Mouse (Mus musculus): Measurements from ENCODE around the gene Lsamp. TPM values are rescaled to one million over a fixed set of nuclear protein-coding genes. Genes with fewer than 3 reads are reported as not detected.

Lsamp gene
- total RNA-seq, 1 experiment = not detected

- Histone ChIP-seq H3K4me3 (ENCODE audit: insufficient read depth in 1 of 2, low read depth in 1 of 2, low read length in 2 of 2, poor library complexity in 1 of 2, severe bottlenecking in 1 of 2) (no peak overlapping the region), H3K4me1 (ENCODE audit: control insufficient read depth in 2 of 2, insufficient read depth in 2 of 2, low read length in 2 of 2, poor library complexity in 1 of 2) (no peaks in the 10 kb centered on the region), H3K9ac (ENCODE audit: insufficient read depth, low read depth, low read length, poor library complexity, severe bottlenecking) (no peak overlapping the region), H3K27ac (ENCODE audit: insufficient read depth, low read depth, low read length, poor library complexity, severe bottlenecking) (no peak overlapping the region), H3K36me3 (ENCODE audit: control insufficient read depth, insufficient read depth, low read length, poor library complexity, severe bottlenecking) (no peaks in the 10 kb centered on the region), H3K9me3 (ENCODE audit: control insufficient read depth, insufficient read depth, low read depth, low read length) (no peaks in the 10 kb centered on the region)
- no peak for TF ChIP-seq HCFC1 (IDR thresholded peaks at IDR 0.05; ENCODE audit: borderline replicate concordance, insufficient read depth, low read length)
- TF ChIP-seq CHD2 (IDR thresholded peaks at IDR 0.05; ENCODE audit: low read depth, low read length) = no peak
- TF ChIP-seq ZNF384 (IDR thresholded peaks at IDR 0.05; ENCODE audit: low read depth, low read length) = no peak
- no peak for TF ChIP-seq ZC3H11A (IDR thresholded peaks at IDR 0.05; ENCODE audit: borderline replicate concordance, low read depth, low read length)
- TF ChIP-seq MAFK (IDR thresholded peaks at IDR 0.05; ENCODE audit: insufficient read depth, low read depth, low read length) = no peak
- in situ Hi-C loops (cut with MboI; ENCODE audit: low sequenced_read_pairs in 2 of 2, unreplicated experiment in 2 of 2) = no loop called here
- DNase-seq (ENCODE audit: low read depth, low spot score) = peak; percentile 15
Measured at GRCm38 (mm10) chr16:40080224-40080623, 96.1 kb downstream of the Lsamp start.

DNA sequence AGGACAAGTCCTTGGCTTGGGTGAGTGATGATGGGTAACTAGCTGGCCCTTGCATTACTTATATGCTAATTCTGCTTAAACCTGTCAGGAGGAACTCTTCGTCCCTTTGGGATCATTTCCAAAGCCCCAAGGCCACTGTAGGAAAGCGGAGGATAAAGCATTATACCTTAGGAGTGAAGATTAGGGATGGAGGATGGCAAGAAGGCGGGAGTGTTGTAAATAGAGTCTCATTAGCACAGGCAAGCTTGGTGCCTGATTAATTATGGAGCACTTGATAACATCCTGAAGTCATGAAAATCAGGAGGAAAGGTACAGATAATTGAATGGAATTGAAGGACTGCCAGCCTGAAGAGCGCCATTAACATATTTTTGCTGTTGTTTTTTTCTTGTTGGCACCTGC, 120.2 kb downstream of the Lsamp start:
- Histone ChIP-seq H3K4me3 (ENCODE audit: insufficient read depth in 1 of 2, low read depth in 1 of 2, low read length in 2 of 2, poor library complexity in 1 of 2, severe bottlenecking in 1 of 2) (no peak overlapping the region), H3K9ac (ENCODE audit: insufficient read depth, low read depth, low read length, poor library complexity, severe bottlenecking) (no peak overlapping the region), H3K9me3 (ENCODE audit: control insufficient read depth, insufficient read depth, low read depth, low read length) (no peaks in the 10 kb centered on the region), H3K36me3 (ENCODE audit: control insufficient read depth, insufficient read depth, low read length, poor library complexity, severe bottlenecking) (no peaks in the 10 kb centered on the region), H3K4me1 (ENCODE audit: control insufficient read depth in 2 of 2, insufficient read depth in 2 of 2, low read length in 2 of 2, poor library complexity in 1 of 2) (no peaks in the 10 kb centered on the region), H3K27ac (ENCODE audit: insufficient read depth, low read depth, low read length, poor library complexity, severe bottlenecking) (no peak overlapping the region)
- no peak for DNase-seq (ENCODE audit: low read depth, low spot score)
- in situ Hi-C loops (cut with MboI; ENCODE audit: low sequenced_read_pairs in 2 of 2, unreplicated experiment in 2 of 2) = no loop called here
- TF ChIP-seq MAFK (IDR thresholded peaks at IDR 0.05; ENCODE audit: insufficient read depth, low read depth, low read length) = no peak
- TF ChIP-seq CHD2 (IDR thresholded peaks at IDR 0.05; ENCODE audit: low read depth, low read length) = no peak
- TF ChIP-seq ZC3H11A (IDR thresholded peaks at IDR 0.05; ENCODE audit: borderline replicate concordance, low read depth, low read length) = no peak
- TF ChIP-seq ZNF384 (IDR thresholded peaks at IDR 0.05; ENCODE audit: low read depth, low read length) = no peak
- no peak for TF ChIP-seq HCFC1 (IDR thresholded peaks at IDR 0.05; ENCODE audit: borderline replicate concordance, insufficient read depth, low read length)

DNA sequence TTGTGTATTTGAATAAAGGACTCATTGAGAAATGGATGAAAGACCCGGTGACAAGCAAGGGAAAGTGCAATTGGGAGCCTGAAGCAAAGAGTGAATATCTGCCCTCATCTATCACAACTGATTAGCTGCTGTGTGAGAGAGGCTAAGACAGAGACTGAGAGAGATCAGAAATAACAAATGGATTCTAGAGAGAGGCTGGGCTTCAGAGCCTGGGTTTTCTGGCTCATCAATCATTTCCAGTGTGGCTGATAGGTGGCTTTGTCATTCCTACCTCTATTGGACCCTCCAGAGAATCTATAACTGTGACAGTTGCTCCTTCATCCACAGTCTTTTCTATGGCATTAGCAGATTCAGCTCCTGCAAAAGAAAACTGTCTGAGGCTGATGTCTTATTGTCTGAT, 198.8 kb downstream of the Lsamp start:
- TF ChIP-seq ZC3H11A (IDR thresholded peaks at IDR 0.05; ENCODE audit: borderline replicate concordance, low read depth, low read length) = no peak
- no peak for TF ChIP-seq HCFC1 (IDR thresholded peaks at IDR 0.05; ENCODE audit: borderline replicate concordance, insufficient read depth, low read length)
- TF ChIP-seq CHD2 (IDR thresholded peaks at IDR 0.05; ENCODE audit: low read depth, low read length) = no peak
- no peak for TF ChIP-seq ZNF384 (IDR thresholded peaks at IDR 0.05; ENCODE audit: low read depth, low read length)
- no peak for TF ChIP-seq MAFK (IDR thresholded peaks at IDR 0.05; ENCODE audit: insufficient read depth, low read depth, low read length)
- no peak overlapping the region for H3K9ac ChIP-seq (ENCODE audit: insufficient read depth, low read depth, low read length, poor library complexity, severe bottlenecking)
- H3K27ac ChIP-seq (ENCODE audit: insufficient read depth, low read depth, low read length, poor library complexity, severe bottlenecking) = no peak overlapping the region
- H3K9me3 ChIP-seq (ENCODE audit: control insufficient read depth, insufficient read depth, low read depth, low read length) = no peaks in the 10 kb centered on the region
- H3K36me3 ChIP-seq (ENCODE audit: control insufficient read depth, insufficient read depth, low read length, poor library complexity, severe bottlenecking) = no peaks in the 10 kb centered on the region
- no peaks in the 10 kb centered on the region for H3K4me1 ChIP-seq (ENCODE audit: control insufficient read depth in 2 of 2, insufficient read depth in 2 of 2, low read length in 2 of 2, poor library complexity in 1 of 2)
- in situ Hi-C loops (cut with MboI; ENCODE audit: low sequenced_read_pairs in 2 of 2, unreplicated experiment in 2 of 2) = no loop called here
- no peak for DNase-seq (ENCODE audit: low read depth, low spot score)
- no peak overlapping the region for H3K4me3 ChIP-seq (ENCODE audit: insufficient read depth in 1 of 2, low read depth in 1 of 2, low read length in 2 of 2, poor library complexity in 1 of 2, severe bottlenecking in 1 of 2)

- H3K36me3 ChIP-seq (ENCODE audit: control insufficient read depth, insufficient read depth, low read length, poor library complexity, severe bottlenecking) = no peaks in the 10 kb centered on the region
- TF ChIP-seq HCFC1 (IDR thresholded peaks at IDR 0.05; ENCODE audit: borderline replicate concordance, insufficient read depth, low read length) = no peak
- no peak for DNase-seq (ENCODE audit: low read depth, low spot score)
- in situ Hi-C loops (cut with MboI; ENCODE audit: low sequenced_read_pairs in 2 of 2, unreplicated experiment in 2 of 2) = no loop called here
- H3K27ac ChIP-seq (ENCODE audit: insufficient read depth, low read depth, low read length, poor library complexity, severe bottlenecking) = no peak overlapping the region
- no peaks in the 10 kb centered on the region for H3K9me3 ChIP-seq (ENCODE audit: control insufficient read depth, insufficient read depth, low read depth, low read length)
- H3K9ac ChIP-seq (ENCODE audit: insufficient read depth, low read depth, low read length, poor library complexity, severe bottlenecking) = no peak overlapping the region
- no peaks in the 10 kb centered on the region for H3K4me1 ChIP-seq (ENCODE audit: control insufficient read depth in 2 of 2, insufficient read depth in 2 of 2, low read length in 2 of 2, poor library complexity in 1 of 2)
- H3K4me3 ChIP-seq (ENCODE audit: insufficient read depth in 1 of 2, low read depth in 1 of 2, low read length in 2 of 2, poor library complexity in 1 of 2, severe bottlenecking in 1 of 2) = no peak overlapping the region
Measured at GRCm38 (mm10) chr16:40187987-40188590, 203.9 kb downstream of the Lsamp start.

GRCm38 (mm10) chr16:40194401-40194800, 210.2 kb downstream of the Lsamp start:
- no peak for DNase-seq (ENCODE audit: low read depth, low spot score)
- in situ Hi-C loops (cut with MboI; ENCODE audit: low sequenced_read_pairs in 2 of 2, unreplicated experiment in 2 of 2) = no loop called here
- no peak for TF ChIP-seq MAFK (IDR thresholded peaks at IDR 0.05; ENCODE audit: insufficient read depth, low read depth, low read length)
- no peak for TF ChIP-seq ZC3H11A (IDR thresholded peaks at IDR 0.05; ENCODE audit: borderline replicate concordance, low read depth, low read length)

More at GRCm38 (mm10) chr16:40194401-40194800, 210.2 kb downstream of the Lsamp start:
- Histone ChIP-seq H3K4me3 (ENCODE audit: insufficient read depth in 1 of 2, low read depth in 1 of 2, low read length in 2 of 2, poor library complexity in 1 of 2, severe bottlenecking in 1 of 2) (no peak overlapping the region), H3K9ac (ENCODE audit: insufficient read depth, low read depth, low read length, poor library complexity, severe bottlenecking) (no peak overlapping the region), H3K36me3 (ENCODE audit: control insufficient read depth, insufficient read depth, low read length, poor library complexity, severe bottlenecking) (no peaks in the 10 kb centered on the region), H3K27ac (ENCODE audit: insufficient read depth, low read depth, low read length, poor library complexity, severe bottlenecking) (no peak overlapping the region), H3K4me1 (ENCODE audit: control insufficient read depth in 2 of 2, insufficient read depth in 2 of 2, low read length in 2 of 2, poor library complexity in 1 of 2) (no peaks in the 10 kb centered on the region), H3K9me3 (ENCODE audit: control insufficient read depth, insufficient read depth, low read depth, low read length) (no peaks in the 10 kb centered on the region)
